Mouse (Mus musculus) macrophage (primary cell): ENCODE data around the gene Dgkh. TPM values are rescaled to one million over a fixed set of nuclear protein-coding genes. Genes with fewer than 3 reads are reported as not detected.

Experiments used
- H3K27ac ChIP-seq: fragments of 350-480 bp; formaldehyde crosslinking; 2 replicates; pipeline ENCODE4 v1.9.0; 2021
- H3K36me3 ChIP-seq: fragments of 350-480 bp; formaldehyde crosslinking; 2 replicates; pipeline ENCODE4 v1.9.0; 2021; ENCODE audit errors: inconsistent target
- H3K4me3 ChIP-seq: fragments of 350-480 bp; formaldehyde crosslinking; 2 replicates; pipeline ENCODE4 v1.9.0; 2021; ENCODE audit errors: inconsistent target
- H3K79me2 ChIP-seq: fragments of 350-480 bp; formaldehyde crosslinking; 2 replicates; pipeline ENCODE4 v1.9.0; 2021; ENCODE audit errors: inconsistent target
- WGBS: methylation state at CpG from one replicate; pipeline ENCODE4 v1.1.7; 2026; ENCODE audit warnings: inconsistent platforms; ENCODE audit not compliant: missing documents; 5-methylcytosine and 5-hydroxymethylcytosine counted together
- polyA plus RNA-seq: library from polyadenylated mRNA; stranded (reverse); fragments of 250-400 nt; gene quantifications from 3 replicates; pipeline ENCODE4 v1.2.4, GENCODE M21; 2018; ENCODE audit warnings: inconsistent platforms

The Dgkh gene
- polyA plus RNA-seq, 1 experiment from 2014 or later = 2.1 TPM

GRCm38 (mm10) chr14:78537551-78537950 lies 195.0 kb downstream of the Dgkh start:
- Histone ChIP-seq H3K27ac (no peak overlapping the region), H3K36me3 (no peaks in the 10 kb centered on the region), H3K4me3 (no peak overlapping the region; the same call in 1 of the 2 replicates), H3K79me2 (peaks cover 37% of the 10 kb centered on the region)
- WGBS = 92% methylated on average over 6 of the region's 6 CpGs

- H3K79me2 ChIP-seq = peaks cover 47% of the 10 kb centered on the region
- peak within 1 kb of the TSS; percentile 79 for H3K4me3 ChIP-seq
- H3K27ac ChIP-seq = peak within 1 kb of the TSS; percentile 34
- H3K36me3 ChIP-seq = no peaks in the 10 kb centered on the region
- WGBS = under 1% methylated on average over 58 of the region's 82 CpGs
These were observed 196.1 kb downstream of the Dgkh start, which contains the start of gene Akap11 for GRCm38 (mm10) chr14:78536281-78537165. TSS of gene Akap11 (minus strand) at chr14:78536808.

GRCm38 (mm10) chr14:78535366-78535765 lies 197.2 kb downstream of the Dgkh start:
- Histone ChIP-seq H3K27ac (no peak overlapping the region), H3K79me2 (peaks cover 59% of the 10 kb centered on the region), H3K36me3 (no peaks in the 10 kb centered on the region), H3K4me3 (peak overlapping the region; percentile 79; the same call in 1 of the 2 replicates)
- 84% methylated on average over 2 of the region's 2 CpGs for WGBS

- H3K27ac ChIP-seq = no peak overlapping the region
- H3K79me2 ChIP-seq = peaks cover 66% of the 10 kb centered on the region
- WGBS = 100% methylated on average over 4 of the region's 5 CpGs
These were observed 197.9 kb downstream of the Dgkh start for GRCm38 (mm10) chr14:78534651-78535050.

GRCm38 (mm10) chr14:78533701-78534100 lies 198.9 kb downstream of the Dgkh start:
- no peak overlapping the region for H3K4me3 ChIP-seq
- peaks cover 76% of the 10 kb centered on the region for H3K79me2 ChIP-seq
- WGBS = 92% methylated on average over 3 of the region's 3 CpGs
- H3K36me3 ChIP-seq = no peaks in the 10 kb centered on the region
- no peak overlapping the region for H3K27ac ChIP-seq

More at GRCm38 (mm10) chr14:78534651-78535050, 197.9 kb downstream of the Dgkh start:
- no peaks in the 10 kb centered on the region for H3K36me3 ChIP-seq
- no peak overlapping the region for H3K4me3 ChIP-seq

- no peaks in the 10 kb centered on the region for H3K36me3 ChIP-seq
- WGBS = 100% methylated on average over 6 of the region's 6 CpGs
- peaks cover 84% of the 10 kb centered on the region for H3K79me2 ChIP-seq
- no peak overlapping the region for H3K4me3 ChIP-seq
- no peak overlapping the region for H3K27ac ChIP-seq
These were observed 200.2 kb downstream of the Dgkh start for GRCm38 (mm10) chr14:78532345-78532744.

GRCm38 (mm10) chr14:78530256-78530655 lies 202.3 kb downstream of the Dgkh start:
- 100% methylated on average over 3 of the region's 3 CpGs for WGBS
- Histone ChIP-seq H3K27ac (no peak overlapping the region), H3K36me3 (no peaks in the 10 kb centered on the region), H3K79me2 (peaks cover 87% of the 10 kb centered on the region), H3K4me3 (no peak overlapping the region)

GRCm38 (mm10) chr14:78528461-78529425 lies 203.8 kb downstream of the Dgkh start:
- Histone ChIP-seq H3K27ac (no peak overlapping the region), H3K36me3 (no peaks in the 10 kb centered on the region), H3K4me3 (no peak overlapping the region), H3K79me2 (peaks cover 81% of the 10 kb centered on the region)
- WGBS = 65% methylated on average over 7 of the region's 8 CpGs

- no peaks in the 10 kb centered on the region for H3K36me3 ChIP-seq
- H3K4me3 ChIP-seq = no peak overlapping the region
- WGBS = 29% methylated on average over 6 of the region's 6 CpGs
- H3K27ac ChIP-seq = no peak overlapping the region
- peaks cover 73% of the 10 kb centered on the region for H3K79me2 ChIP-seq
These were observed 205.7 kb downstream of the Dgkh start for GRCm38 (mm10) chr14:78526907-78527306.

- Histone ChIP-seq H3K36me3 (no peaks in the 10 kb centered on the region), H3K79me2 (peaks cover 68% of the 10 kb centered on the region), H3K4me3 (no peak overlapping the region), H3K27ac (no peak overlapping the region)
- 80% methylated on average over 2 of the region's 3 CpGs for WGBS
These were observed 206.1 kb downstream of the Dgkh start for GRCm38 (mm10) chr14:78526475-78526874.

- Histone ChIP-seq H3K79me2 (peaks cover 62% of the 10 kb centered on the region), H3K36me3 (no peaks in the 10 kb centered on the region), H3K27ac (no peak overlapping the region), H3K4me3 (no peak overlapping the region)
- WGBS = 97% methylated on average over 3 of the region's 3 CpGs
These were observed 206.7 kb downstream of the Dgkh start for GRCm38 (mm10) chr14:78525611-78526457.

- H3K4me3 ChIP-seq = no peak overlapping the region
- no peak overlapping the region for H3K27ac ChIP-seq
- H3K79me2 ChIP-seq = peaks cover 54% of the 10 kb centered on the region
- no peaks in the 10 kb centered on the region for H3K36me3 ChIP-seq
- WGBS = 95% methylated on average over 2 of the region's 2 CpGs
These were observed 207.5 kb downstream of the Dgkh start for GRCm38 (mm10) chr14:78525059-78525458.

GRCm38 (mm10) chr14:78510713-78511112 lies 221.9 kb downstream of the Dgkh start:
- no peak overlapping the region for H3K27ac ChIP-seq
- no peak overlapping the region for H3K4me3 ChIP-seq
- H3K79me2 ChIP-seq = no peaks in the 10 kb centered on the region
- H3K36me3 ChIP-seq = peaks cover 52% of the 10 kb centered on the region; the same call in 1 of the 2 replicates
- WGBS = 83% methylated on average over 8 of the region's 9 CpGs

- no peak overlapping the region for H3K27ac ChIP-seq
- peaks cover 47% of the 10 kb centered on the region; the same call in 1 of the 2 replicates for H3K36me3 ChIP-seq
- no peaks in the 10 kb centered on the region for H3K79me2 ChIP-seq
- H3K4me3 ChIP-seq = no peak overlapping the region
- WGBS = 91% methylated on average over 6 of the region's 6 CpGs
These were observed 222.8 kb downstream of the Dgkh start for GRCm38 (mm10) chr14:78509791-78510190.
